Mouse (Mus musculus) T-helper 1 cell (primary cell): ENCODE data around the gene Cdt1.

Experiments used
- in situ Hi-C: fragments of 300-600 bp; cut with MboI, MseI; formaldehyde crosslinking; loops from one replicate; pipeline ENCODE4 v1.15.1; 2025; ENCODE audit warnings: high pct_unique_total_duplicates

Cdt1 gene

GRCm38 (mm10) chr8:122572751-122573150 lies 4.9 kb downstream of the Cdt1 start:
- in situ Hi-C loops: loop anchor here (25.0 kb wide), 1 partner anchor 990 kb away; no protein-coding TSS in a partner anchor

GRCm38 (mm10) chr8:122573176-122573575 lies 5.4 kb downstream of the Cdt1 start:
- in situ Hi-C loops: loop anchor here (25.0 kb wide), 1 partner anchor 989 kb away; no protein-coding TSS in a partner anchor

- in situ Hi-C loops: loop anchor here (25.0 kb wide), 1 partner anchor 989 kb away; no protein-coding TSS in a partner anchor
These were observed 5.8 kb downstream of the Cdt1 start for GRCm38 (mm10) chr8:122573577-122573976.

GRCm38 (mm10) chr8:122574264-122574663 lies 6.4 kb downstream of the Cdt1 start:
- in situ Hi-C loops: loop anchor here (25.0 kb wide), 1 partner anchor 988 kb away; no protein-coding TSS in a partner anchor

GRCm38 (mm10) chr8:122574667-122575251 lies 6.9 kb downstream of the Cdt1 start:
- in situ Hi-C loops: loop anchor here (25.0 kb wide), 1 partner anchor 988 kb away; no protein-coding TSS in a partner anchor

GRCm38 (mm10) chr8:122575286-122575685 lies 7.5 kb downstream of the Cdt1 start:
- in situ Hi-C loops: no loop called here

- in situ Hi-C loops: no loop called here
These were observed 8.2 kb downstream of the Cdt1 start for GRCm38 (mm10) chr8:122575735-122576647.

GRCm38 (mm10) chr8:122576648-122577022 lies 8.8 kb downstream of the Cdt1 start, which contains the start of gene Aprt:
Gene Aprt (minus strand): TSS chr8:122576909.
- in situ Hi-C loops: no loop called here

GRCm38 (mm10) chr8:122577116-122577515 lies 9.3 kb downstream of the Cdt1 start:
- in situ Hi-C loops: no loop called here

GRCm38 (mm10) chr8:122579196-122579595 lies 11.4 kb downstream of the Cdt1 start:
- in situ Hi-C loops: no loop called here

- in situ Hi-C loops: no loop called here
These were observed 13.1 kb downstream of the Cdt1 start for GRCm38 (mm10) chr8:122580926-122581325.

- in situ Hi-C loops: no loop called here
These were observed 17.2 kb downstream of the Cdt1 start for GRCm38 (mm10) chr8:122584981-122585380.

GRCm38 (mm10) chr8:122585411-122585891 lies 17.6 kb downstream of the Cdt1 start:
- in situ Hi-C loops: no loop called here

GRCm38 (mm10) chr8:122586171-122586570 lies 18.4 kb downstream of the Cdt1 start:
- in situ Hi-C loops: no loop called here

- in situ Hi-C loops: no loop called here
These were observed 18.9 kb downstream of the Cdt1 start for GRCm38 (mm10) chr8:122586749-122587148.

- in situ Hi-C loops: no loop called here
These were observed 25.4 kb downstream of the Cdt1 start for GRCm38 (mm10) chr8:122593240-122593639.

GRCm38 (mm10) chr8:122593783-122594507 lies 26.1 kb downstream of the Cdt1 start:
- in situ Hi-C loops: no loop called here

GRCm38 (mm10) chr8:122596031-122596430 lies 28.2 kb downstream of the Cdt1 start:
- in situ Hi-C loops: no loop called here

GRCm38 (mm10) chr8:122600666-122601065 lies 32.9 kb downstream of the Cdt1 start:
- in situ Hi-C loops: no loop called here

- in situ Hi-C loops: no loop called here
These were observed 36.8 kb downstream of the Cdt1 start for GRCm38 (mm10) chr8:122604640-122605039.

- in situ Hi-C loops: no loop called here
These were observed 37.6 kb downstream of the Cdt1 start for GRCm38 (mm10) chr8:122605367-122605766.

- in situ Hi-C loops: no loop called here
These were observed 39.0 kb downstream of the Cdt1 start for GRCm38 (mm10) chr8:122606810-122607209.
